Mouse (Mus musculus) lung, postnatal 0 days (tissue): ENCODE data around the gene Rhox6.
"Not testable (repeated sequence)": the region's sequence is repeated elsewhere in the genome, so short reads cannot be mapped to it uniquely, and the experiment has no call there.

ENCODE experiments used
- CTCF ChIP-seq: IDR thresholded peaks from 2 replicates; pipeline ENCODE4 v1.5.1; 2016; ENCODE audit warnings: antibody characterized with exemption, mild to moderate bottlenecking
- EP300 ChIP-seq: IDR thresholded peaks from 2 replicates; pipeline ENCODE4 v1.6.1; 2016; ENCODE audit warnings: antibody characterized with exemption, mild to moderate bottlenecking, control low read depth

DNA sequence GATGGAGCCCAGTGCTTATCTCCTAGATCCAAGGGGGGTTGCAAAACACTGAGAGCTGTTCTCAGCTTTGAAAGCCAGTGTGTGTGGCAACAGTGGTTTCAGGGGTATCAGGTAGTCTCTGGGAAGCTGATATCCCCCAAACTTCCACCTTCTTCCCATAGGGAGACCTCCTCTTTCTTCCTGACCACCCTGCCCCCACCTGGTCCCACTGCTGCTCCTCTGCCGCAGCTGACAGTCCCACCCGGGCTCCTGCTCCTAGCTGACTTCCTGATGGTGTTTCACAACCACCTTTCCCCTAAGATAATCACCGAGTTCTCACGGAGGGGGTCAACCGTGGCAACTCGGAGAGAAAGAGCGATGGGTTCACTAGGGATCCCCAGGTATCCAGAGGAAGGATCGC lies 4.7 kb downstream of the Rhox6 start, which contains the start of gene Rhox7a:
- TF ChIP-seq CTCF, EP300: not testable (repeated sequence)
